Mouse (Mus musculus) liver, embryonic 14.5 days (tissue): ENCODE data around the gene Sult1e1. TPM values are rescaled to one million over a fixed set of nuclear protein-coding genes. Genes with fewer than 3 reads are reported as not detected.

Experiments used
- ATAC-seq: fragments of 200-750 bp; cut with Nextera tagmentation; 2 replicates; pipeline ENCODE4 v1.8.0; 2017; ENCODE audit warnings: moderate number of reproducible peaks, mild to moderate bottlenecking, moderate library complexity; ENCODE audit not compliant: insufficient read depth
- DNase-seq, 3 experiments: peaks; one replicate each; pipeline ENCODE4 v3.0.0-alpha.2; 2012 to 2013; ENCODE audit warnings: low read depth in 3 of 3, low spot score in 3 of 3
- H3K27ac ChIP-seq: fragments of 300-500 bp; sonication (generic); 2 replicates; pipeline ENCODE4 v1.5.1; 2014; ENCODE audit warnings: moderate library complexity, mild to moderate bottlenecking, control low read depth, inconsistent platforms
- H3K27me3 ChIP-seq: fragments of 300-500 bp; sonication (generic); 2 replicates; pipeline ENCODE4 v1.6.1; 2014; ENCODE audit warnings: mild to moderate bottlenecking, low read length, moderate library complexity; ENCODE audit not compliant: control insufficient read depth, insufficient read depth
- H3K36me3 ChIP-seq: fragments of 300-500 bp; sonication (generic); replicated peaks from 2 replicates; pipeline ENCODE4 v1.6.1; 2014; ENCODE audit warnings: low read depth; ENCODE audit not compliant: control insufficient read depth, insufficient read depth
- H3K4me1 ChIP-seq, 2 experiments: fragments of 200-500 bp in 1 of 2; fragments of 300-500 bp in 1 of 2; sonication (generic) in 1 of 2; replicated peaks; 2 replicates each; pipeline ENCODE4 v1.6.1; 2012 to 2014; ENCODE audit warnings: antibody characterized with exemption in 1 of 2, inconsistent platforms in 1 of 2, low read length in 1 of 2; ENCODE audit not compliant: control insufficient read depth in 2 of 2, insufficient read depth in 2 of 2
- H3K4me2 ChIP-seq: fragments of 300-500 bp; sonication (generic); 2 replicates; pipeline ENCODE4 v1.6.1; 2014; ENCODE audit warnings: low read depth, mild to moderate bottlenecking, control low read depth, moderate library complexity
- H3K4me3 ChIP-seq, 2 experiments: fragments of 200-500 bp in 1 of 2; fragments of 300-500 bp in 1 of 2; sonication (generic) in 1 of 2; 2 replicates each; pipeline ENCODE4 v1.5.1; 2012 to 2014; ENCODE audit warnings: low read depth in 2 of 2, low read length in 2 of 2, mild to moderate bottlenecking in 2 of 2, control low read depth in 1 of 2, inconsistent platforms in 1 of 2, moderate library complexity in 1 of 2; ENCODE audit not compliant: insufficient read depth in 1 of 2
- H3K9ac ChIP-seq: fragments of 300-500 bp; sonication (generic); replicated peaks from 2 replicates; pipeline ENCODE4 v1.6.1; 2014; ENCODE audit warnings: mild to moderate bottlenecking, control low read depth, moderate library complexity
- H3K9me3 ChIP-seq: fragments of 300-500 bp; sonication (generic); 2 replicates; pipeline ENCODE4 v1.6.1; 2016; ENCODE audit warnings: low read length, mixed read lengths; ENCODE audit not compliant: control insufficient read depth
- CTCF ChIP-seq: IDR thresholded peaks from 2 replicates; pipeline ENCODE4 v1.5.1; 2016; ENCODE audit warnings: antibody characterized with exemption, low read depth, control low read depth
- EP300 ChIP-seq: IDR thresholded peaks from 2 replicates; pipeline ENCODE4 v1.6.1; 2016; ENCODE audit warnings: antibody characterized with exemption, low read depth
- WGBS: fragments of 180-500 bp; shearing (Covaris S2); extraction: QIAGEN DNeasy Blood & Tissue Kit; methylation state at CpG from one replicate; pipeline ENCODE4 v1.1.7; 2014; ENCODE audit not compliant: insufficient replicate concordance; 5-methylcytosine and 5-hydroxymethylcytosine counted together
- polyA plus RNA-seq, 2 experiments: library from polyadenylated mRNA; depleted of rRNA in 1 of 2; stranded (reverse) in 1 of 2; unstranded in 1 of 2; fragments of >200 nt; fragmentation: Nextera tagmentation in 1 of 2; extraction: Ambion mirVana in 1 of 2; gene quantifications; 2 replicates each; pipeline versions ENCODE4 v1.2.1 to v1.2.3; 2012 to 2014

The Sult1e1 gene
- not detected in 2 replicates for polyA plus RNA-seq (2012; rRNA removed)
- polyA plus RNA-seq (2014; fragmentation: Nextera tagmentation; extraction: Ambion mirVana), result not detected in 2 replicates

GRCm38 (mm10) chr5:87591494-87591893 is at the start of gene Sult1e1:
TSS of gene Sult1e1 (minus strand) at chr5:87591594.
- DNase-seq (no peak), ATAC-seq (no peak)
- Histone ChIP-seq H3K27me3 (no peaks in the 10 kb centered on the region), H3K9me3 (no peaks in the 10 kb centered on the region), H3K4me3 (no peak within 1 kb of the TSS), H3K4me1 (no peaks in the 10 kb centered on the region), H3K27ac (no peak within 1 kb of the TSS), H3K36me3 (no peaks in the 10 kb centered on the region), H3K4me2 (no peak within 1 kb of the TSS), H3K9ac (no peak within 1 kb of the TSS)
- no peak for TF ChIP-seq EP300
- TF ChIP-seq CTCF, result no peak
- WGBS, result 58% methylated on average over 5 of the region's 5 CpGs

- Histone ChIP-seq H3K9ac (no peak overlapping the region), H3K9me3 (no peaks in the 10 kb centered on the region), H3K4me2 (no peak overlapping the region), H3K27ac (no peak overlapping the region), H3K4me1 (no peaks in the 10 kb centered on the region), H3K27me3 (no peaks in the 10 kb centered on the region), H3K36me3 (no peaks in the 10 kb centered on the region), H3K4me3 (no peak overlapping the region)
- no peak for ATAC-seq
- no peak for DNase-seq
- TF ChIP-seq EP300 (no peak), CTCF (no peak)
Observed at GRCm38 (mm10) chr5:87622681-87623080, 31.3 kb upstream of the Sult1e1 start.

GRCm38 (mm10) chr5:87615128-87615390 is 23.7 kb upstream of the Sult1e1 start:
- DNase-seq (no peak), ATAC-seq (no peak)
- Histone ChIP-seq H3K9ac (no peak overlapping the region), H3K27ac (no peak overlapping the region), H3K9me3 (no peaks in the 10 kb centered on the region), H3K4me2 (no peak overlapping the region), H3K27me3 (no peaks in the 10 kb centered on the region), H3K4me1 (no peaks in the 10 kb centered on the region), H3K4me3 (no peak overlapping the region), H3K36me3 (no peaks in the 10 kb centered on the region)
- TF ChIP-seq EP300, result no peak
- TF ChIP-seq CTCF, result no peak
- 61% methylated on average over 2 of the region's 2 CpGs for WGBS

- H3K4me3 ChIP-seq, result no peak overlapping the region
- ATAC-seq, result no peak
- no peak for DNase-seq
- H3K4me2 ChIP-seq, result no peak overlapping the region
- TF ChIP-seq EP300 (no peak), CTCF (no peak)
- H3K27me3 ChIP-seq, result no peaks in the 10 kb centered on the region
- no peak overlapping the region for H3K27ac ChIP-seq
- no peaks in the 10 kb centered on the region for H3K4me1 ChIP-seq
- H3K9me3 ChIP-seq, result no peaks in the 10 kb centered on the region
- no peak overlapping the region for H3K9ac ChIP-seq
- no peaks in the 10 kb centered on the region for H3K36me3 ChIP-seq
Observed at GRCm38 (mm10) chr5:87614364-87615127, 23.2 kb upstream of the Sult1e1 start.

GRCm38 (mm10) chr5:87601018-87601417 is 9.6 kb upstream of the Sult1e1 start:
- ATAC-seq (no peak), DNase-seq (no peak)
- H3K4me1 ChIP-seq, result no peaks in the 10 kb centered on the region
- WGBS, result 37% methylated on average over 3 of the region's 3 CpGs
- no peak overlapping the region for H3K9ac ChIP-seq
- TF ChIP-seq CTCF, result no peak
- no peak for TF ChIP-seq EP300
- no peak overlapping the region for H3K4me3 ChIP-seq
- H3K4me2 ChIP-seq, result no peak overlapping the region
- no peaks in the 10 kb centered on the region for H3K9me3 ChIP-seq
- H3K27ac ChIP-seq, result no peak overlapping the region
- no peaks in the 10 kb centered on the region for H3K27me3 ChIP-seq
- H3K36me3 ChIP-seq, result no peaks in the 10 kb centered on the region
